Mouse (Mus musculus): ENCODE measurements around the gene Carmil2. TPM values are rescaled to one million over a fixed set of nuclear protein-coding genes. Genes with fewer than 3 reads are reported as not detected.

Gene Carmil2
- polyA plus RNA-seq, 1 experiment from 2014 or later, result 0.77 TPM

GRCm38 (mm10) chr8:105699488-105700215 lies 13.6 kb downstream of the Carmil2 start:
- Histone ChIP-seq H3K4me3 (ENCODE audit: low read depth, low read length) (peak overlapping the region; percentile 69), H3K4me1 (replicated peaks; ENCODE audit: control insufficient read depth, insufficient read depth, low read length) (no peaks in the 10 kb centered on the region; the same call in 1 of the 2 replicates), H3K9me3 (ENCODE audit: control insufficient read depth) (no peaks in the 10 kb centered on the region), H3K27ac (ENCODE audit: low read depth, low read length) (no peak overlapping the region), H3K4me2 (replicated peaks; ENCODE audit: low read depth) (peak overlapping the region; percentile 87), H3K9ac (ENCODE audit: low read depth, low read length) (peak overlapping the region; percentile 47; the same call in 1 of the 2 replicates), H3K27me3 (replicated peaks; ENCODE audit: control insufficient read depth, insufficient read depth, low read length) (no peaks in the 10 kb centered on the region), H3K36me3 (ENCODE audit: control insufficient read depth, insufficient read depth) (peaks cover 25% of the 10 kb centered on the region; the same call in 1 of the 2 replicates)
- 91% methylated on average over 11 of the region's 11 CpGs for WGBS
- ATAC-seq, result no peak
- TF ChIP-seq CTCF (IDR thresholded peaks at IDR 0.05; ENCODE audit: low read depth), result no peak

GRCm38 (mm10) chr8:105700566-105700965 lies 14.5 kb downstream of the Carmil2 start:
- H3K9ac ChIP-seq (ENCODE audit: low read depth, low read length), result peak overlapping the region; percentile 47
- peak; percentile 59 for ATAC-seq
- WGBS, result 0% methylated on average over 21 of the region's 21 CpGs

GRCm38 (mm10) chr8:105700966-105701824 lies 15.1 kb downstream of the Carmil2 start, which contains the start of the genes Acd and Pard6a:
Gene Acd (minus strand): TSS chr8:105701102.
Gene Pard6a (plus strand): TSS chr8:105701148.
- TF ChIP-seq CTCF (IDR thresholded peaks at IDR 0.05; ENCODE audit: low read depth), result peak; percentile 20; the same call in 1 of the 2 replicates
- WGBS, result under 1% methylated on average over 60 of the region's 60 CpGs
- H3K27me3 ChIP-seq (replicated peaks; ENCODE audit: control insufficient read depth, insufficient read depth, low read length), result no peaks in the 10 kb centered on the region
- peak within 1 kb of the TSS; percentile 47 for H3K9ac ChIP-seq (ENCODE audit: low read depth, low read length)
- no peaks in the 10 kb centered on the region; the same call in 1 of the 2 replicates for H3K4me1 ChIP-seq (replicated peaks; ENCODE audit: control insufficient read depth, insufficient read depth, low read length)
- peak within 1 kb of the TSS; percentile 87 for H3K4me2 ChIP-seq (replicated peaks; ENCODE audit: low read depth)
- H3K9me3 ChIP-seq (ENCODE audit: control insufficient read depth), result no peaks in the 10 kb centered on the region
- H3K27ac ChIP-seq (ENCODE audit: low read depth, low read length), result peak within 1 kb of the TSS; percentile 58
- ATAC-seq, result peak; percentile 74
- peaks cover 25% of the 10 kb centered on the region; the same call in 1 of the 2 replicates for H3K36me3 ChIP-seq (ENCODE audit: control insufficient read depth, insufficient read depth)
- peak within 1 kb of the TSS; percentile 69 for H3K4me3 ChIP-seq (ENCODE audit: low read depth, low read length)

More at GRCm38 (mm10) chr8:105700566-105700965, 14.5 kb downstream of the Carmil2 start:
- Histone ChIP-seq H3K4me1 (replicated peaks; ENCODE audit: control insufficient read depth, insufficient read depth, low read length) (no peaks in the 10 kb centered on the region; the same call in 1 of the 2 replicates), H3K36me3 (ENCODE audit: control insufficient read depth, insufficient read depth) (peaks cover 25% of the 10 kb centered on the region; the same call in 1 of the 2 replicates), H3K27me3 (replicated peaks; ENCODE audit: control insufficient read depth, insufficient read depth, low read length) (no peaks in the 10 kb centered on the region), H3K27ac (ENCODE audit: low read depth, low read length) (peak overlapping the region; percentile 35; the same call in 1 of the 2 replicates), H3K9me3 (ENCODE audit: control insufficient read depth) (no peaks in the 10 kb centered on the region), H3K4me3 (ENCODE audit: low read depth, low read length) (peak overlapping the region; percentile 69), H3K4me2 (replicated peaks; ENCODE audit: low read depth) (peak overlapping the region; percentile 87)
- TF ChIP-seq CTCF (IDR thresholded peaks at IDR 0.05; ENCODE audit: low read depth), result no peak

- no peak for TF ChIP-seq CTCF (IDR thresholded peaks at IDR 0.05; ENCODE audit: low read depth)
- Histone ChIP-seq H3K9me3 (ENCODE audit: control insufficient read depth) (no peaks in the 10 kb centered on the region), H3K27me3 (replicated peaks; ENCODE audit: control insufficient read depth, insufficient read depth, low read length) (no peaks in the 10 kb centered on the region), H3K9ac (ENCODE audit: low read depth, low read length) (peak overlapping the region; percentile 18; the same call in 1 of the 2 replicates), H3K36me3 (ENCODE audit: control insufficient read depth, insufficient read depth) (peaks cover 21% of the 10 kb centered on the region; the same call in 1 of the 2 replicates), H3K4me1 (replicated peaks; ENCODE audit: control insufficient read depth, insufficient read depth, low read length) (no peaks in the 10 kb centered on the region; the same call in 1 of the 2 replicates), H3K27ac (ENCODE audit: low read depth, low read length) (no peak overlapping the region), H3K4me2 (replicated peaks; ENCODE audit: low read depth) (peak overlapping the region; percentile 87), H3K4me3 (ENCODE audit: low read depth, low read length) (peak overlapping the region; percentile 69)
- ATAC-seq, result no peak
- 56% methylated on average over 18 of the region's 18 CpGs for WGBS
These were observed 15.9 kb downstream of the Carmil2 start for GRCm38 (mm10) chr8:105702001-105702401.

- peaks cover 12% of the 10 kb centered on the region; the same call in 1 of the 2 replicates for H3K36me3 ChIP-seq (ENCODE audit: control insufficient read depth, insufficient read depth)
- H3K4me2 ChIP-seq (replicated peaks; ENCODE audit: low read depth), result no peak overlapping the region
- WGBS, result 92% methylated on average over 24 of the region's 24 CpGs
- TF ChIP-seq CTCF (IDR thresholded peaks at IDR 0.05; ENCODE audit: low read depth), result no peak
- ATAC-seq, result no peak
- H3K9ac ChIP-seq (ENCODE audit: low read depth, low read length), result no peak overlapping the region
- H3K27ac ChIP-seq (ENCODE audit: low read depth, low read length), result no peak overlapping the region
- no peak overlapping the region for H3K4me3 ChIP-seq (ENCODE audit: low read depth, low read length)
- no peaks in the 10 kb centered on the region; the same call in 1 of the 2 replicates for H3K4me1 ChIP-seq (replicated peaks; ENCODE audit: control insufficient read depth, insufficient read depth, low read length)
- H3K9me3 ChIP-seq (ENCODE audit: control insufficient read depth), result no peaks in the 10 kb centered on the region
- H3K27me3 ChIP-seq (replicated peaks; ENCODE audit: control insufficient read depth, insufficient read depth, low read length), result no peaks in the 10 kb centered on the region
These were observed 16.8 kb downstream of the Carmil2 start for GRCm38 (mm10) chr8:105702731-105703415.
